Mouse (Mus musculus) cerebellum, adult 11-12 months (tissue): ENCODE data around the gene Gm6525.

Experiments used
- DNase-seq: peaks from one replicate; pipeline ENCODE4 v3.0.0; 2022

Gm6525 gene

GRCm38 (mm10) chr3:84173581-84174154 is at the start of gene Gm6525:
Gene Gm6525 (plus strand): TSS chr3:84174104.
- DNase-seq, result no peak

- DNase-seq, result no peak
These were observed 48.1 kb upstream of the Gm6525 start for GRCm38 (mm10) chr3:84125704-84126289.

GRCm38 (mm10) chr3:84126721-84127120 is 47.2 kb upstream of the Gm6525 start:
- no peak for DNase-seq

- DNase-seq, result no peak
These were observed 46.5 kb upstream of the Gm6525 start for GRCm38 (mm10) chr3:84127431-84127830.

DNA sequence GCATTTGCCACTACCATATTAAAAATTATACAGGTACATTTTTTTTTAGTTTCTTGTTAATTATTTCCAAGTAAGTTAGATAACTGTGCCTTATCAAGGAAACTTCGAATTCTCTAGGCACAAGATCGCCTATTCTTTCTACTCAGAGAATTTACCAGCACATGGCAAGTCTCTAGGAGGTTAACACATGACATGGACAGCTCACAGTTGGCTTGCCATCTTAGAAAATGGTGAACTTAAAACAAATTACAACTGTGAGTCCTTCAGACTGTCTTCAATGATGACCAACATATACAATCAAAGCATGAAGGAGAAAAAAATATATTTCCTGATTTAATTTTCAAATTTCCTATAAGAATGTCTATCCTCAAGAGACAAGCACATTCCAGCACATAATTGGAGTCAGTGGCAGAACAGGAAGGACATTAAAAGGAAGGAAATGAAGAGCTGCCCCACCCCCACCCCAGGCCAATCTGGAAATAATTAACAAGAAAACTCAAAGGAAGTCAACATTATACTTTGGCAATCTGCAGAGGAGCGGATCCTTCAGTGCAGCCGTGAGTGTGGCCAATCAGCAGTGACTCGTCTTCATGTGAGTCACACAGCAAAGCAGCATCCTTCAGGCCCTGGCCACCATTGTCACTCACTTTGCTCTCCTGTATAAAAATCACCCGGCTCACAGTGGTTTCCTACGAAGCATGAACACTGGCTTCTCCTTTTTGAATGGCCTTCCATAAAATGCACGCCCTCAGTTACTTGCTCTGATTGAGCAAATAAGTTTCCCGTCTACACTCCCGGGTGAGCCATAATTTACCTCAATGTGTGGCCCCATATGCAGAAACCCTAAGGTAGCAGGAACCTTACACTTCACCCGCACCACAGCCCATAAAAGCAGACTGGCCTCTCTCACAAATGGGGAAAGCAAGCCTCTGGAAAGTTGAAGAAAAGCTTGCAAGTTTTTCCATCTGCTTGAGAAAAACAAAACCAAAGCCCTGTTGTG is 44.7 kb upstream of the Gm6525 start:
- no peak for DNase-seq

GRCm38 (mm10) chr3:84130776-84131175 is 43.1 kb upstream of the Gm6525 start:
- DNase-seq, result no peak

- DNase-seq, result no peak
These were observed 42.5 kb upstream of the Gm6525 start for GRCm38 (mm10) chr3:84131369-84131768.

GRCm38 (mm10) chr3:84135387-84135786 is 38.5 kb upstream of the Gm6525 start:
- no peak for DNase-seq

- DNase-seq, result no peak
These were observed 38.0 kb upstream of the Gm6525 start for GRCm38 (mm10) chr3:84135933-84136332.

DNA sequence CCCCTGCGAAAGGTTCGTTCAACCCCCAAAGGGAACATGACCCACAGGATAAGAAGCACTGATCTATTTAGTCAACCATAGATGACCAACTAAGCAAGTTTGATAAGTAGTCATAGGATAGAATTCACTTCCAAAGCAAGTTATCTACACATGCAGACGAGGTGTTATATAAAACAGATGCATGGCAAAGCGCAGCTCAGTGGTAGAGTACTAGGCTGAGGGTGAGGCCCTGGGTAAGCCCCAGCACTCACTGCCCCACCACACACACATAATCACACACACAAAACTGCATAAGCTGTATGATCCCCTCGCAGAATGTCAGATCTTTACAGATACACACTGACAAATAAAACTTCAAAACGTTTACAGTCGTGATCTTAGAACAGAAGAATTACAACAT is 37.4 kb upstream of the Gm6525 start:
- DNase-seq, result no peak

GRCm38 (mm10) chr3:84140947-84141346 is 33.0 kb upstream of the Gm6525 start:
- no peak for DNase-seq

DNA sequence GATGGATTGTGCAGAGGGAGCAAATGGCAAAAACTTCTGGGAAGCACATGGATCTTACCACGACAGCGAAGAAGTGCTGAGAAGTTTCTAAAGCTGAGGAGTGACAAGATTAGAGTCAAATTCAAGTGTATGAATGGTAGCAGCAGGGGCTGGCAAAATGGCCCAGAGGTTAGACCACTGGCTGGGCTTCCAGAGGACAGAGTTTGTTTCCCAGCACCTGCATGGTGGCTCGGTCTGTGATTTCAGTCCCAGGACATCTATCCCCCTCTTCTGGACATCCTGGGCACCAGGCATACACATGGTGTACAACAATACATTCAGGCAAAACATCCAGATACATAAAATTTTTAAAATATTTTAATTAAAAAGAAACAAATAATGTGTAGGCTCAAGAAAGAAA is 24.1 kb upstream of the Gm6525 start:
- no peak for DNase-seq

DNA sequence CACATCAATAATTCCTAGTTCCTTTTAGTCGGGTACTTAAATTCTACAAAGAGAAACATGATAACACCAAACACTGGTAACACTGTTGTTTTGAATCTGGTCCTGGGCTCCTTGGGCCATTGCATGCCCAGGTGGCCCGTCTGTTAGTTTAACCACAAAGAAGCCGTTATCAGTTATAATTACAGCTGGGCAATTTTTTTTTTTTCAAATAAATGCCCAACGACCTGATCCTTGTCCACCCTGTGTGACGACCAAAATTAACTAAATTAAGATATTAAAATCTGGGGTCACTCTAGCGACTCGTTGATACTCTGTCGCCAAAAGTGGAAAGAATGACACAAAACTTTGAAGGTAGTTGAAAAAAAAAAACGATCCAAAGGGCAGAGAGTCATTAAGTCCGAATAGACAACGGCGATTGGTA is 19.2 kb upstream of the Gm6525 start:
- DNase-seq, result no peak

DNA sequence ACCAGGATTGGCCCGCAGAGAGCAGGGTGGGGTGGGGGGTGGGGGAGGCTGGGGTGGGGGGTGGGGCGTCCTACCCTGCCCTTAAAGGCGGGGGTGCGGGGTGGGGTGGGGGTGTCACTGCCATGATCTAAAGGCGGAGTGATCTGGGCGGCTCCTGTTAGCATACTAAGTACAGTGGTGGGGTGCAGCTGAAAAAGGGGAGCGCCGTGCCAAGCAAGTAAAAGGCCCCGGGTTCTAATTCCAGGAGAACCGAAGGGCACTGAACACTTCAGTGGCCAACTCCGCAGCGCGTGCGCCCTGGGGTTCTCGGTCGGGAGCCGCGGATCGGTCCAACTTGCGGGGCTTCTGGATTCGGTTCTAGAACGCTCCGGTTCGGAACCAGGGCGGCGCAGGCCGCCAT is 18.8 kb upstream of the Gm6525 start:
- DNase-seq, result no peak

DNA sequence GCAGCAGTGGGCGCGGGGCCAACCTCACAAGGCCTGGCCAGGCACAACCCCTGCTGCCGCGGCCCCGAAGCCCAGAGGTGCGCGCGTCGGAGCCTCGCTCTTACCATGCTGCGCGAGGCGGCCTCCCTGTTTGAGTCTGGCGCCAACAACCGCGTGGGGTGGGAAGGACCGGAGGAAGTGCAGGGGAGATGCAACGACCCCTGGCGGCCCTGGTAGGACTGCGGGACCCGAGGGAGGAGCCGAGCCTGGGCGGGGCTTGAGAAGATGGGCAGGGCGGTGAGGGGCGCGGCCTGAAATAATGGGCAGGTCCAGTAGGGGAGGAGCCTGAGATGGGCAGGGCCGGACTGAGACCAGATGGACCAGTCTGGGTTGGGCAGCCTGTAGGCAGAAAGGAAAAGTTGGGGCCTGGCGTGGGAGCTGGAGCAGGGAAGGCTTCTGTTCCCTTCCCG is 18.3 kb upstream of the Gm6525 start, which contains the start of gene Mnd1:
TSS of gene Mnd1 (minus strand) at position 229 of the 449 bp plus-strand sequence.
- peak; percentile 94 for DNase-seq

DNA sequence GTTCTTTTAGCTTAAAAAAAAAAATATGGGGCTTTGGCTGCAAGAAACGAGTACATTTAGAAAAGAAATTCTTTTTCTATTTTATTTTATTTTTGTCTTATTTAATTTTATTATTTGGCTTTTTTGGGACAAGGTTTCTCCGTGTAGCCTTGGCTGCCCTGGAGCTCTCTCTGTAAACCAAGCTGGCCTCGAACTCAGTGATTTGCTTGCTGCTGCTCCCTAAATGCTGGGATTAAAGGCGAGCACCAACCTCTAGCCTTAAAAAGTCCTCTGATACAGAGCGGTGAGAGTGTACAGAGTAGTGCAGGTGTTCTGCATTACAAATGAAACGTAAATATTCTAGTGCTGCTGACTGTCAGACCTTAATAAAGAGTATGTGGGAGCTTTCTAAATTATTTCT is 17.8 kb upstream of the Gm6525 start:
- DNase-seq, result no peak

DNA sequence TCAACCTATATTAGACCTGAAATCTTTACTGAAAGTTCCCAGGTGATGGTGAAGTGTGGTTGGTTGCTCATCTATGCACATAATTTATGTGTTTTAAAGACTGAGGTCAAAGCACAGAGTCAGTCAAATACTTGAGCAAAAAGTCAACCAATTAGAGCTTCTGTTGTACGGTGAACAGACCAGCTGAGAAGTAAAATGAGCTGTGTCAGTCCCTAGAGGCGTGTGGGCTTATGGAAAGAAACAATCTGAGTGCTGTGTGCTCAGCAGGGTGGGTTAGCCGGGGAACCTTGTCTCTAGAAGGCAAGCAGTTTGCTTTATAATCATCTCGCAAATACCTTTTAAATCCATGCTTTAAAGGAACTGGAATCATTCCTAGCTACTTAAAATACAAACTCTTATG is 16.9 kb upstream of the Gm6525 start:
- no peak for DNase-seq

- no peak for DNase-seq
These were observed 16.1 kb upstream of the Gm6525 start for GRCm38 (mm10) chr3:84157559-84158350.

GRCm38 (mm10) chr3:84165391-84165790 is 8.5 kb upstream of the Gm6525 start:
- no peak for DNase-seq

GRCm38 (mm10) chr3:84166073-84166472 is 7.8 kb upstream of the Gm6525 start:
- DNase-seq, result no peak

DNA sequence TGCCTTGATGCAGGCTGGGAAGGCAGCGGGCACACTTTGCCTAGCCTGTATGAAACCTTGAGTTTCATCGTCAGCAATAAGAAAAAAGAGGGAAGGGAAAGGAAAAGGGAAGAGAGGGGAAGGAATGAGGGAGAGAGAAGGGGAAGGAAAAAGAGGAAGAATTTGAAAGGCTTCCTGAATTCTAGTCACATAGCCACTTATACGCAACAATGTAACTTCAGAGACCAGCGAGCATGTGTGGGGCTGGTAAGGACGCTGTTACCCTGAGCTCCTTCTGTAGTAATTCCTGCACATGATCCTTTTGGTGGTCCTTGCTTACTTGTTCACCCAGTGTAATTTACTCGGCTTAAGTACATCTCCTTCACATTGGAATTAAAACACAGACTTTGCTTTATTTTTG is 5.0 kb upstream of the Gm6525 start:
- DNase-seq, result no peak

DNA sequence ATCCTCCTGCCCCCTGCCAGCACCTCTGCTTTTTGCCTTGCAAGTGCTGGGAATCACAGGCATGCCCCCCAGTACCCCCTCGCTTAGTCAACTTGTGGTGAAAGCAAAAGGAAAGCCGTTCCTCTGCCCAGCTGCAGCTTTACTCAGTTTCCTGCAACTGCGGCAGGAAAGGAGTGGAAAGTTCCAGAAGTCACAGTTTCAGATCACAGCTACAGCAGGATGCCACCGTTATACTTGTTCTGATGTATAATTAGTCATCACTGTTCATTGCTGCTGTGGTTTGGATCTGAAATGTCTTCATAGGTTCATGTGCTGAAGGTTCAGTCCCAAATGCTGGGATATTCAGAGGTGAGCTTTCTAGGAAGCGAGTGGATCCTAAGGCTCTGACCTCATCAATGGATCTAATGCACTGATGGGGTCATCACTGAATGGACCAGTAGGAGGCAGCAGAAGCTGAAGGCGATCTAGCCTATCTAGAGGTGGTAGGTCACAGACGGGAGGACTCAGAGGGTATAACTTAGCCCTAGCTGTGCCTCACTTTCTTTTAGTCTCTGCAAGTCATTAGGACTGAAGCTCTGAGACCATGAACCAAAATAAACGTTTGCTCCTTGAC is 4.4 kb upstream of the Gm6525 start:
- DNase-seq, result no peak
